Mouse (Mus musculus) MEL (cell line): Measurements from ENCODE around the gene Usp18. TPM values are rescaled to one million over a fixed set of nuclear protein-coding genes. Genes with fewer than 3 reads are reported as not detected.

Source experiments
- DNase-seq: peaks from one replicate; pipeline ENCODE4 v3.0.0; 2011; ENCODE audit warnings: low read depth, low spot score
- H3K27ac ChIP-seq: 2 replicates; pipeline ENCODE4 v1.5.1; 2012; ENCODE audit warnings: low read depth, mild to moderate bottlenecking, control low read depth, low read length, moderate library complexity; ENCODE audit not compliant: control insufficient read depth
- H3K27me3 ChIP-seq, 2 experiments: fragments of 150-350 bp in 1 of 2; sonication (generic) in 1 of 2; 2 replicates each; pipeline ENCODE4 v1.6.1; 2012; ENCODE audit warnings: low read length in 2 of 2, mild to moderate bottlenecking in 2 of 2, improper control_type of control experiment in 1 of 2, moderate library complexity in 1 of 2; ENCODE audit not compliant: insufficient read depth in 2 of 2, control insufficient read depth in 1 of 2
- H3K36me3 ChIP-seq, 2 experiments: 2 replicates each; pipeline ENCODE4 v1.6.1; 2012 to 2014; ENCODE audit warnings: low read length in 2 of 2, improper control_type of control experiment in 1 of 2, inconsistent platforms in 1 of 2, mild to moderate bottlenecking in 1 of 2; ENCODE audit not compliant: insufficient read depth in 2 of 2, control insufficient read depth in 1 of 2
- H3K4me1 ChIP-seq, 2 experiments: fragments of 150-350 bp in 1 of 2; sonication (generic) in 1 of 2; 2 replicates each; pipeline ENCODE4 v1.6.1; 2012; ENCODE audit warnings: low read length in 2 of 2, improper control_type of control experiment in 1 of 2, mild to moderate bottlenecking in 1 of 2; ENCODE audit not compliant: insufficient read depth in 2 of 2, control insufficient read depth in 1 of 2
- H3K4me3 ChIP-seq, 2 experiments: fragments of 150-350 bp in 1 of 2; sonication (generic) in 1 of 2; 2 replicates each; pipeline ENCODE4 v1.5.1; 2012; ENCODE audit warnings: low read depth in 2 of 2, low read length in 2 of 2, mild to moderate bottlenecking in 2 of 2, moderate library complexity in 2 of 2, control low read depth in 1 of 2, improper control_type of control experiment in 1 of 2; ENCODE audit not compliant: control insufficient read depth in 1 of 2, insufficient read depth in 1 of 2
- H3K79me2 ChIP-seq: 2 replicates; pipeline ENCODE4 v1.6.1; 2012; ENCODE audit warnings: mild to moderate bottlenecking, low read length, moderate library complexity; ENCODE audit not compliant: control insufficient read depth, poor library complexity, insufficient read depth
- H3K9ac ChIP-seq: 2 replicates; pipeline ENCODE4 v1.6.1; 2012; ENCODE audit warnings: low read depth, mild to moderate bottlenecking, control low read depth, low read length, moderate library complexity; ENCODE audit not compliant: control insufficient read depth, poor library complexity, severe bottlenecking
- H3K9me3 ChIP-seq: fragments of 150-350 bp; sonication (generic); replicated peaks from 2 replicates; pipeline ENCODE4 v1.6.1; 2012; ENCODE audit warnings: mild to moderate bottlenecking, low read length, improper control_type of control experiment, moderate library complexity; ENCODE audit not compliant: insufficient read depth
- CHD1 ChIP-seq: IDR thresholded peaks from 2 replicates; pipeline ENCODE4 v1.6.1; 2012; ENCODE audit warnings: low read depth, mild to moderate bottlenecking, inconsistent platforms, low read length, improper control_type of control experiment
- CHD2 ChIP-seq: IDR thresholded peaks from 2 replicates; pipeline ENCODE4 v1.6.1; 2011; ENCODE audit warnings: low read length, improper control_type of control experiment
- CTCF ChIP-seq, 3 experiments: IDR thresholded peaks in 2 of 3; conservative IDR thresholded peaks in 1 of 3; 2 replicates each; pipeline ENCODE4 v1.5.1; 2011 to 2012; ENCODE audit warnings: low read length in 3 of 3, low read depth in 2 of 3, mild to moderate bottlenecking in 2 of 3, improper control_type of control experiment in 1 of 3, inconsistent platforms in 1 of 3, mixed read lengths in 1 of 3, moderate library complexity in 1 of 3; ENCODE audit not compliant: control insufficient read depth in 1 of 3, insufficient read depth in 1 of 3, poor library complexity in 1 of 3, severe bottlenecking in 1 of 3
- E2F4 ChIP-seq: IDR thresholded peaks from 2 replicates; pipeline ENCODE4 v1.6.1; 2011; ENCODE audit warnings: low read depth, low read length, improper control_type of control experiment, borderline replicate concordance
- EP300 ChIP-seq, 2 experiments: IDR thresholded peaks; 2 replicates each; pipeline ENCODE4 v1.6.1; 2011; ENCODE audit warnings: improper control_type of control experiment in 2 of 2, low read length in 2 of 2, low read depth in 1 of 2, mild to moderate bottlenecking in 1 of 2
- GABPA ChIP-seq: IDR thresholded peaks from 2 replicates; pipeline ENCODE4 v1.6.1; 2012; ENCODE audit warnings: low read depth, mild to moderate bottlenecking, inconsistent platforms, low read length, improper control_type of control experiment, moderate library complexity
- GATA1 ChIP-seq: IDR thresholded peaks from 2 replicates; pipeline ENCODE4 v1.6.1; 2011; ENCODE audit warnings: low read depth, low read length, improper control_type of control experiment
- HCFC1 ChIP-seq: IDR thresholded peaks from 2 replicates; pipeline ENCODE4 v1.6.1; 2012; ENCODE audit warnings: low read depth, mild to moderate bottlenecking, inconsistent platforms, low read length, improper control_type of control experiment, moderate library complexity
- JUND ChIP-seq: IDR thresholded peaks from 2 replicates; pipeline ENCODE4 v1.6.1; 2011; ENCODE audit warnings: low read depth, mild to moderate bottlenecking, improper control_type of control experiment, low read length
- MAX ChIP-seq: IDR thresholded peaks from 2 replicates; pipeline ENCODE4 v1.6.1; 2011; ENCODE audit warnings: low read length, improper control_type of control experiment
- MAZ ChIP-seq: IDR thresholded peaks from 2 replicates; pipeline ENCODE4 v1.6.1; 2012; ENCODE audit warnings: low read depth, mild to moderate bottlenecking, inconsistent platforms, low read length, improper control_type of control experiment
- MEF2A ChIP-seq: IDR thresholded peaks from 2 replicates; pipeline ENCODE4 v1.6.1; 2014; ENCODE audit warnings: low read depth, mild to moderate bottlenecking, inconsistent platforms, low read length, improper control_type of control experiment; ENCODE audit not compliant: poor library complexity, insufficient replicate concordance, severe bottlenecking; ENCODE audit errors: extremely low read depth
- POLR2A ChIP-seq, 2 experiments: IDR thresholded peaks; 2 replicates each; pipeline ENCODE4 v1.6.1; 2011 to 2012; ENCODE audit warnings: low read length in 2 of 2, mild to moderate bottlenecking in 2 of 2, control low read depth in 1 of 2, improper control_type of control experiment in 1 of 2, low read depth in 1 of 2, moderate library complexity in 1 of 2; ENCODE audit not compliant: control insufficient read depth in 1 of 2, insufficient read depth in 1 of 2, poor library complexity in 1 of 2
- POLR2AphosphoS2 ChIP-seq: IDR thresholded peaks from 2 replicates; pipeline ENCODE4 v1.6.1; 2011; ENCODE audit warnings: low read length, improper control_type of control experiment
- SIN3A ChIP-seq: IDR thresholded peaks from 2 replicates; pipeline ENCODE4 v1.6.1; 2012; ENCODE audit warnings: low read length, improper control_type of control experiment, inconsistent platforms
- SMC3 ChIP-seq: IDR thresholded peaks from 2 replicates; pipeline ENCODE4 v1.6.1; 2011; ENCODE audit warnings: low read depth, low read length, improper control_type of control experiment
- UBTF ChIP-seq: IDR thresholded peaks from 2 replicates; pipeline ENCODE4 v1.6.1; 2012; ENCODE audit warnings: low read depth, mild to moderate bottlenecking, inconsistent platforms, low read length, improper control_type of control experiment, moderate library complexity, borderline replicate concordance; ENCODE audit not compliant: insufficient read depth
- USF1 ChIP-seq: IDR thresholded peaks from 2 replicates; pipeline ENCODE4 v1.6.1; 2014; ENCODE audit warnings: low read depth, mild to moderate bottlenecking, inconsistent platforms, low read length, improper control_type of control experiment, moderate library complexity
- ZKSCAN1 ChIP-seq: IDR thresholded peaks from 2 replicates; pipeline ENCODE4 v1.6.1; 2012; ENCODE audit warnings: low read depth, mild to moderate bottlenecking, inconsistent platforms, low read length, improper control_type of control experiment, moderate library complexity
- ZMIZ1 ChIP-seq: IDR thresholded peaks from 2 replicates; pipeline ENCODE4 v1.6.1; 2012; ENCODE audit warnings: low read depth, mild to moderate bottlenecking, inconsistent platforms, low read length, improper control_type of control experiment, moderate library complexity
- polyA plus RNA-seq, 2 experiments: library from polyadenylated mRNA; stranded (reverse) in 1 of 2; unstranded in 1 of 2; fragments of >175 nt in 1 of 2; fragments of >200 nt in 1 of 2; gene quantifications; 2 replicates each; pipeline versions ENCODE4 v1.2.1 to v1.2.4; 2012; ENCODE audit warnings: low replicate concordance in 2 of 2, low read depth in 1 of 2; ENCODE audit not compliant: insufficient read length in 2 of 2, insufficient read depth in 1 of 2, missing spikeins in 1 of 2
- total RNA-seq: library from RNA; depleted of rRNA; stranded (reverse); fragments of 300-350 nt; gene quantifications from 2 replicates; pipeline ENCODE4 v1.2.3, GENCODE M21; 2012

Usp18 gene
- total and polyA plus RNA-seq, 3 experiments, result 0.71 to 0.85 TPM; not detected in 1

GRCm38 (mm10) chr6:121262496-121262895 is 16.8 kb downstream of the Usp18 start:
- Histone ChIP-seq H3K4me1 (peaks cover 0 to 8% of the 10 kb centered on the region in 2 experiments; a peak in 1 of 4 replicates), H3K27ac (no peak overlapping the region), H3K9me3 (no peaks in the 10 kb centered on the region), H3K36me3 (no peaks in the 10 kb centered on the region), H3K79me2 (no peaks in the 10 kb centered on the region), H3K27me3 (no peaks in the 10 kb centered on the region), H3K9ac (no peak overlapping the region), H3K4me3 (no peak overlapping the region)
- DNase-seq, result no peak
- TF ChIP-seq CHD2 (no peak), JUND (no peak), POLR2AphosphoS2 (no peak), MAZ (no peak), UBTF (no peak), MEF2A (no peak), POLR2A (IDR thresholded peaks at IDR 0.05; ENCODE audit: control insufficient read depth in 1 of 2, insufficient read depth in 1 of 2, low read depth in 1 of 2, low read length in 2 of 2, poor library complexity in 1 of 2) (no peak), E2F4 (no peak), ZKSCAN1 (no peak), EP300 (IDR thresholded peaks at IDR 0.05; ENCODE audit: low read depth in 1 of 2, low read length in 2 of 2) (no peak), SIN3A (no peak), MAX (no peak), ZMIZ1 (no peak), GABPA (no peak), GATA1 (no peak), CTCF (IDR thresholded peaks at IDR 0.05 in 2 of 3, conservative IDR thresholded peaks at IDR 0.05 in 1 of 3; ENCODE audit: control insufficient read depth in 1 of 3, insufficient read depth in 1 of 3, low read depth in 2 of 3, low read length in 3 of 3, poor library complexity in 1 of 3, severe bottlenecking in 1 of 3) (no peak), HCFC1 (no peak)

DNA sequence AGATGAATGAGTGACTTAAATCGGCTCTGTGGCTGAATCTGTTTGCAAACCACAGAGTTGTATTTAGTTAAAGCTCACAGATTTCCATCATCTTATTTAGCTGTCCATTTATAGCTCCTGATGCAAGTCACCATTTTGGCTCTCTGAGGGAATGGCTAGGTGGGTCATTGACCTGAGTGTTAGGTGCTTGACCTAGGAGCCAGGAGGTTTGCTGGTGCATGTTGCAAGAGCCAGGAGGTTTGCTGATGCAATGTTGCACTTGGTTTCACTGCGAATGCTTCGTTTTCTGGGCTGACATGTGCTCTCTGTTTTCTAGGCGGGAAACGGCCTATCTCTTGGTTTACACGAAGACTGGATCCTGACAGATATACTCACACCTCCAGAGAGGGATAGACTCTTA is 24.4 kb downstream of the Usp18 start:
- DNase-seq, result no peak
- TF ChIP-seq MAX (no peak), USF1 (no peak), SMC3 (no peak), CHD1 (no peak), E2F4 (no peak)
- TF ChIP-seq, all 39 proteins: peak for 0
- H3K27me3 ChIP-seq, result no peaks in the 10 kb centered on the region
- peaks cover 4 to 7% of the 10 kb centered on the region in 2 experiments for H3K4me1 ChIP-seq
- no peak overlapping the region for H3K27ac ChIP-seq
- no peaks in the 10 kb centered on the region for H3K79me2 ChIP-seq
- no peak overlapping the region for H3K4me3 ChIP-seq
- no peak overlapping the region for H3K9ac ChIP-seq
- H3K36me3 ChIP-seq, result peaks cover 0 to 7% of the 10 kb centered on the region in 2 experiments; a peak in 1 of 4 replicates
- H3K9me3 ChIP-seq, result no peaks in the 10 kb centered on the region
